Mouse (Mus musculus): ENCODE data around the gene Mccc1.

GRCm38 (mm10) chr3:35967366-35967921 lies 33.0 kb downstream of the Mccc1 start:
- TF ChIP-seq CTCF (IDR thresholded peaks at IDR 0.05; ENCODE audit: extremely low read depth, insufficient read depth, insufficient read length, insufficient replicate concordance) (no peak), POLR2A (IDR thresholded peaks at IDR 0.05; ENCODE audit: low read depth, low read length) (no peak)

All from spleen, adult 2 months (tissue).